In the genomic region with DNA sequence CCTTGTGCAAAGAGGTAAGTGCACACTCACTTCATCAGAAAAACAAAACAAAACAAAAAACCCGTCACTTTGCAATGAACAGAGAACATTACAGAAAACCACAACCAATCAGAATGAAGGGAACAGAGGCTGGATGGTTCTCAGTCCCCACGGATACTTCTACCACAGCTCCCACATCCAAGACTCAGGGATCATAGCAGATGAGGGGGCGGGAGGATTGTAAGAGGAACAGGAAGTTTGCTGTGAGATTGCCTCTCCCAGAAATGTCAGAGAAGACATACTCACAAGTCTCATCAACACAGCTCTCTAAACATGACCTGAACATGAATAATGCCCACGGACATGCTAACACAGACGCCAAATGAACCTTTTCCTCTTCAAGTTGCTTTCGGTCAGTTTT, we compare ENCODE assay signal across 26 mouse cellular contexts. TPM values are rescaled to one million over a fixed set of nuclear protein-coding genes. Genes with fewer than 3 reads are reported as not detected.
DNase-seq lines count a peak whose midpoint lies in the region; ATAC-seq lines count a peak whose summit lies in the region.
"Had no signal": no experiment of that assay in that cellular context is flagged by ENCODE, and none has a peak within 500 bp of the region (broad histone marks: within the 10 kb centered on the region; RNA-seq: fewer than 3 reads in every experiment).

No protein-coding gene starts in this region.

- H3K9ac ChIP-seq in midbrain, embryonic 11.5 days (ENCODE audit: low read length): no peak overlapping the region
- no peak overlapping the region for H3K9ac ChIP-seq in midbrain, embryonic 14.5 days (replicated peaks; ENCODE audit: low read length)
- H3K9ac ChIP-seq: embryonic facial prominence, embryonic 13.5 days; embryonic facial prominence, embryonic 15.5 days; forebrain, embryonic 12.5 days had no signal

- no peaks in the 10 kb centered on the region for H3K9me3 ChIP-seq in midbrain, embryonic 11.5 days (ENCODE audit: control insufficient read depth, low read length)
- H3K9me3 ChIP-seq in midbrain, embryonic 14.5 days (ENCODE audit: control insufficient read depth, low read length): no peaks in the 10 kb centered on the region
- H3K9me3 ChIP-seq: embryonic facial prominence, embryonic 13.5 days; embryonic facial prominence, embryonic 15.5 days; G1E had no signal

- H3K36me3 ChIP-seq in midbrain, embryonic 11.5 days (ENCODE audit: control insufficient read depth, insufficient read depth, low read length): no peaks in the 10 kb centered on the region
- H3K36me3 ChIP-seq in midbrain, embryonic 14.5 days (ENCODE audit: control insufficient read depth, insufficient read depth, low read length): no peaks in the 10 kb centered on the region
- H3K36me3 ChIP-seq: embryonic facial prominence, embryonic 13.5 days; embryonic facial prominence, embryonic 15.5 days; forebrain, embryonic 10.5 days; forebrain, embryonic 12.5 days; G1E had no signal

- WGBS in midbrain, embryonic 11.5 days: 96% methylated on average over 6 of the region's 6 CpGs
- 96% methylated on average over 6 of the region's 6 CpGs for WGBS in midbrain, embryonic 14.5 days

- H3K4me3 ChIP-seq in midbrain, embryonic 11.5 days (ENCODE audit: low read depth, low read length): no peak overlapping the region
- no peak overlapping the region for H3K4me3 ChIP-seq in midbrain, embryonic 14.5 days (replicated peaks; ENCODE audit: low read depth, low read length)
- H3K4me3 ChIP-seq: embryonic facial prominence, embryonic 13.5 days; embryonic facial prominence, embryonic 15.5 days; erythroblast, embryonic 14.5 days; forebrain, embryonic 10.5 days; forebrain, embryonic 12.5 days had no signal

- ATAC-seq in frontal cortex, adult (ENCODE audit: low TSS enrichment): peak; percentile 25; the same call in 1 of the 2 replicates
- ATAC-seq in midbrain, embryonic 11.5 days (ENCODE audit: low FRiP score): no peak
- no peak for ATAC-seq in midbrain, embryonic 14.5 days (ENCODE audit: low FRiP score, low TSS enrichment)
- ATAC-seq: activated CD4-positive, CD25-positive, alpha-beta regulatory T cell, adult 4 months; CD4-positive, CD25-positive, alpha-beta regulatory T cell, adult 4 months; forebrain, embryonic 14.5 days; forebrain, embryonic 16.5 days; Patski had no signal

- no peak overlapping the region for H3K4me2 ChIP-seq in midbrain, embryonic 11.5 days
- H3K4me2 ChIP-seq in midbrain, embryonic 14.5 days (ENCODE audit: low read length): no peak overlapping the region
- H3K4me2 ChIP-seq: embryonic facial prominence, embryonic 13.5 days; embryonic facial prominence, embryonic 15.5 days; forebrain, embryonic 12.5 days had no signal

- no peak for DNase-seq in frontal cortex, postnatal 14 days (ENCODE audit: low spot score in 2 of 2)
- DNase-seq in midbrain, embryonic 11.5 days (ENCODE audit: low spot score, missing footprints): peak; percentile 39
- no peak for DNase-seq in midbrain, embryonic 14.5 days
- DNase-seq in brain, adult 2 months (ENCODE audit: low read depth, low spot score): peak; percentile 67
- no peak for DNase-seq in retina, embryonic 14.5 days (ENCODE audit: low spot score)
- DNase-seq: adrenal gland, postnatal 10 days; adrenal gland, postnatal 25 days; B cell, adult 2 months; cerebellum, adult 11-12 months; cerebellum, adult 2 months; cerebellum, adult 9-10 months; cerebellum, postnatal 10 days; cerebellum, postnatal 25 days; embryo, embryonic 11 days had no signal

- H3K27me3 ChIP-seq in midbrain, embryonic 11.5 days (ENCODE audit: control insufficient read depth, insufficient read depth, low read length): no peaks in the 10 kb centered on the region
- H3K27me3 ChIP-seq in midbrain, embryonic 14.5 days (ENCODE audit: control insufficient read depth, insufficient read depth, low read length): no peaks in the 10 kb centered on the region
- H3K27me3 ChIP-seq: embryonic facial prominence, embryonic 15.5 days; Patski had no signal

- peaks cover 6% of the 10 kb centered on the region; the same call in 1 of the 2 replicates for H3K4me1 ChIP-seq in midbrain, embryonic 11.5 days (ENCODE audit: control insufficient read depth, insufficient read depth, low read length)
- peaks cover 21% of the 10 kb centered on the region for H3K4me1 ChIP-seq in midbrain, embryonic 14.5 days (ENCODE audit: control insufficient read depth, insufficient read depth, low read length)
- H3K4me1 ChIP-seq: embryonic facial prominence, embryonic 15.5 days had no signal

- H3K27ac ChIP-seq in midbrain, embryonic 11.5 days (ENCODE audit: low read depth, low read length): no peak overlapping the region
- no peak overlapping the region for H3K27ac ChIP-seq in midbrain, embryonic 14.5 days (replicated peaks; ENCODE audit: low read depth, low read length)
- H3K27ac ChIP-seq: embryonic facial prominence, embryonic 13.5 days; embryonic facial prominence, embryonic 15.5 days; forebrain, embryonic 10.5 days; forebrain, embryonic 12.5 days had no signal

RNA-seq across cellular contexts. Expression of gene Kcnb1, which starts 40.9 kb away (rescaled TPM):
- 0.75 and 0.96 TPM in 2 replicates for polyA plus RNA-seq in midbrain, embryonic 11.5 days (2014; fragmentation: Nextera tagmentation; extraction: Ambion mirVana)
- 3.1 and 5.2 TPM in 2 replicates for polyA plus RNA-seq in midbrain, embryonic 14.5 days (2014; fragmentation: Nextera tagmentation; extraction: Ambion mirVana)
- polyA plus RNA-seq: erythroblast, embryonic 14.5 days; G1E had no signal

Comparison
In these comparisons a context has a peak if more than half of its experiments do, and no peak if none do; other contexts are left out.
1. DNase-seq: peak in midbrain, embryonic 11.5 days (single experiment) and brain, adult 2 months (single experiment); none in frontal cortex, postnatal 14 days (0 of 2), midbrain, embryonic 14.5 days (single experiment) and retina, embryonic 14.5 days (single experiment).